Mouse (Mus musculus) kidney, postnatal 0 days (tissue): ENCODE results near the gene Slc25a12. TPM values are rescaled to one million over a fixed set of nuclear protein-coding genes. Genes with fewer than 3 reads are reported as not detected.

Experiments
- ATAC-seq: fragments of 200-750 bp; cut with Nextera tagmentation; replicated peaks from 2 replicates; pipeline ENCODE4 v1.8.0; 2017; ENCODE audit warnings: low read depth, moderate number of reproducible peaks, moderate TSS enrichment, moderate library complexity; ENCODE audit not compliant: low FRiP score
- DNase-seq: peaks from one replicate; pipeline ENCODE4 v3.0.0-alpha.2; 2016; ENCODE audit warnings: low spot score
- H3K27ac ChIP-seq: fragments of 300-500 bp; sonication (generic); 2 replicates; pipeline ENCODE4 v1.5.1; 2014; ENCODE audit warnings: mild to moderate bottlenecking
- H3K27me3 ChIP-seq: fragments of 300-500 bp; sonication (generic); 2 replicates; pipeline ENCODE4 v1.6.1; 2014; ENCODE audit warnings: low read length, mixed read lengths; ENCODE audit not compliant: insufficient read depth
- H3K36me3 ChIP-seq: fragments of 300-500 bp; sonication (generic); 2 replicates; pipeline ENCODE4 v1.6.1; 2014; ENCODE audit warnings: low read length, mixed read lengths; ENCODE audit not compliant: insufficient read depth
- H3K4me1 ChIP-seq: fragments of 300-500 bp; sonication (generic); replicated peaks from 2 replicates; pipeline ENCODE4 v1.6.1; 2014; ENCODE audit warnings: antibody characterized with exemption, low read length, mixed read lengths; ENCODE audit not compliant: insufficient read depth
- H3K4me2 ChIP-seq: fragments of 300-500 bp; sonication (generic); 2 replicates; pipeline ENCODE4 v1.6.1; 2014; ENCODE audit warnings: mild to moderate bottlenecking, low read length, moderate library complexity, mixed read lengths
- H3K4me3 ChIP-seq: fragments of 300-500 bp; sonication (generic); replicated peaks from 2 replicates; pipeline ENCODE4 v1.5.1; 2014; ENCODE audit warnings: low read depth, low read length
- H3K9ac ChIP-seq: fragments of 300-500 bp; sonication (generic); 2 replicates; pipeline ENCODE4 v1.6.1; 2014; ENCODE audit warnings: low read depth, low read length
- H3K9me3 ChIP-seq: fragments of 300-500 bp; sonication (generic); replicated peaks from 2 replicates; pipeline ENCODE4 v1.6.1; 2016; ENCODE audit warnings: low read length, inconsistent platforms, mixed read lengths
- CTCF ChIP-seq: IDR thresholded peaks from 2 replicates; pipeline ENCODE4 v1.5.1; 2016; ENCODE audit warnings: antibody characterized with exemption, low read depth, mild to moderate bottlenecking, moderate library complexity
- WGBS: fragments of 180-500 bp; shearing (Covaris S2); extraction: QIAGEN DNeasy Blood & Tissue Kit; methylation state at CpG from one replicate; pipeline ENCODE4 v1.1.7; 2014; 5-methylcytosine and 5-hydroxymethylcytosine counted together
- polyA plus RNA-seq: library from polyadenylated mRNA; unstranded; fragments of >200 nt; fragmentation: Nextera tagmentation; extraction: Ambion mirVana; gene quantifications from 2 replicates; pipeline ENCODE4 v1.2.1, GENCODE M21; 2015

Slc25a12 gene
- polyA plus RNA-seq, 1 experiment from 2014 or later: 51.4 TPM

DNA sequence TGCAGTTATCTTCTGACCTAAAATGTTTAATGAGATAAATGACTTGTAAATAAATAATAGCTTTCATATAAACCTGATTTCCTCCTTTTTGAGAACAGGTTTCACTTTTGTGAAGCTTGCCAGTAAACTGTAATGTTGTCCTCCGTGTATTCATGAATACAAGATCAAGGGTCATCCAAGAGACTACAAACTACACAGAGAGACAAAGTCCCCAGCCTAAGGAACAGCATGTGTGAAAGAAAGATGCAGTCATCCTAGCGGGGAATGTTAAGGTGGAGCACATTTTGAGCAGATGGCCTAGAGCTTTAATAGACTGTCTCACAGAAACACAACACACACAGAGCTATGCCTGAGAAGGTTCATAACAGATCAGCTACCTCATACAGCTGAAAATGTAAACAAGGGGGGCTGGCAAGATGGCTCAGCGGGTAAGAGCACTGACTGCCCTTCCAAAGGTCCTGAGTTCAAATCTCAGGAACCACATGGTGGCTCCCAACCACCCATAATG is 65.3 kb downstream of the Slc25a12 start:
- Histone ChIP-seq H3K36me3 (no peaks in the 10 kb centered on the region), H3K9ac (no peak overlapping the region), H3K9me3 (no peaks in the 10 kb centered on the region), H3K27me3 (no peaks in the 10 kb centered on the region), H3K4me3 (no peak overlapping the region), H3K27ac (no peak overlapping the region), H3K4me1 (no peaks in the 10 kb centered on the region), H3K4me2 (no peak overlapping the region)
- no peak for DNase-seq
- 64% methylated on average over 3 of the region's 3 CpGs for WGBS
- ATAC-seq: peak; percentile 40; the same call in 1 of the 2 replicates
- no peak for TF ChIP-seq CTCF

DNA sequence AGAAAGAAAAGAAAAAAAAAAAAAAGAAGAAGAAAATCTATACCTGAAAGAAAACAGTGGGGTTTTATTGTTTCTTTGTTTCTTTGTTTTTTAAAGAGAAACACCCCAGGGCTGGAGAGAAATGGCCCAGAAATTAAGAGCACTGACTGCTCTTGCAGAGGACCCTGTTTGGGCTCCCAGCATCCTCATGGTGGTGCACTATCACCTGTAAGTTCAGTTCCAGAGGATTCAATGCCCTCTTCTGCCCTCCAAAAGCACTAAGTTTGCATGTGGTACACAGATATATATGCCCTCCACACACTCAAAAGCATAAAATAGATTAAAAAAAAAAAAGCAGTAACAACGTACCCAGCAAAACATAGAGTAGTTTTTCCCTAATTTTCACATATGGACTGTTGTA is 68.8 kb downstream of the Slc25a12 start:
- no peak overlapping the region for H3K9ac ChIP-seq
- H3K4me3 ChIP-seq: no peak overlapping the region
- no peaks in the 10 kb centered on the region for H3K4me1 ChIP-seq
- no peaks in the 10 kb centered on the region for H3K9me3 ChIP-seq
- H3K4me2 ChIP-seq: no peak overlapping the region
- ATAC-seq (no peak), DNase-seq (no peak)
- H3K27me3 ChIP-seq: no peaks in the 10 kb centered on the region
- 93% methylated on average over 1 of the region's 1 CpGs for WGBS
- peaks cover 11% of the 10 kb centered on the region; the same call in 1 of the 2 replicates for H3K36me3 ChIP-seq
- TF ChIP-seq CTCF: no peak
- no peak overlapping the region for H3K27ac ChIP-seq

DNA sequence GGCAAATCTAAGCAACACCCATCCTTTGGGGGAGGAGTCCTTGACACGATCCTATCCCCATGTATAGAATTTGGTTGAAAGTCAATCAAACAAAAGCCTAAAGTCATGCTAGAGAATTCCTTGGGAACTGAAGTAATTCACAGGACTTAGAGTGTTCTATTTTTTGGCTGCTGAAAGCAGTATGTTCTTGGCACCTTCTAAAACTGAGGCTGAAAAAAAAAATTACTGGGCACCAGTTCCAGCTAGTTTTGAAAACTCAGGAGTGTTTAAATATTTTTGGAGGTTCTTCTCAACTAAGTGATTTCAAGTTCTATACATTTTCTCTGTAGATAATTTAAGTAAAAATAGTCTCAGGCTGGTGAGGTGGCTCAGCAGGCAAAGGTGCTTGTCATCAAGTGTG is 70.0 kb downstream of the Slc25a12 start:
- H3K4me3 ChIP-seq: no peak overlapping the region
- H3K4me1 ChIP-seq: no peaks in the 10 kb centered on the region
- H3K4me2 ChIP-seq: no peak overlapping the region
- H3K36me3 ChIP-seq: peaks cover 11% of the 10 kb centered on the region; the same call in 1 of the 2 replicates
- H3K27me3 ChIP-seq: no peaks in the 10 kb centered on the region
- H3K9ac ChIP-seq: no peak overlapping the region
- TF ChIP-seq CTCF: no peak
- no peaks in the 10 kb centered on the region for H3K9me3 ChIP-seq
- ATAC-seq: no peak
- no peak for DNase-seq
- WGBS: 63% methylated on average over 1 of the region's 1 CpGs
- H3K27ac ChIP-seq: no peak overlapping the region

DNA sequence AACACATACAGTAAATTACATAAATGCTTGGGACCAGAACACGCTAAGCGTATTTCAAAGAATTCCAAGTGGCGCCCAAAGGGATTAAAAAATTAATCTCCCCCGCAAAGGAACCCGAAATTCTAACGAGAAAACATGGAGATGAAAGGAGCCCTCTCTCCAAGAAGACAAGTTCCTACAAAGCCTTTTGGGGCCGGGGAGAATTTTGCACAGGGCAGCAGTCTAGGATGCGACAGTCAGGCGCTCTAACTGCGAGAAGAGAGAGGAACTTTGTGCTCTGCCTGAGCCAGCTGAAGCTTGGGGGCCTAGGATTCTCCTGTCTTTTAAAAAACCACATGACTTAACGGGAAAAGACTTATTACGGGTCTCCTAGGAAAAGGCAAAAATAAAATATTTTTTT is 71.7 kb downstream of the Slc25a12 start:
- Histone ChIP-seq H3K9ac (no peak overlapping the region), H3K4me3 (no peak overlapping the region), H3K36me3 (peaks cover 11% of the 10 kb centered on the region; the same call in 1 of the 2 replicates), H3K27me3 (no peaks in the 10 kb centered on the region), H3K9me3 (no peaks in the 10 kb centered on the region), H3K27ac (no peak overlapping the region), H3K4me2 (no peak overlapping the region), H3K4me1 (no peaks in the 10 kb centered on the region; the same call in 1 of the 2 replicates)
- DNase-seq (no peak), ATAC-seq (no peak)
- WGBS: 84% methylated on average over 12 of the region's 12 CpGs
- TF ChIP-seq CTCF: no peak

DNA sequence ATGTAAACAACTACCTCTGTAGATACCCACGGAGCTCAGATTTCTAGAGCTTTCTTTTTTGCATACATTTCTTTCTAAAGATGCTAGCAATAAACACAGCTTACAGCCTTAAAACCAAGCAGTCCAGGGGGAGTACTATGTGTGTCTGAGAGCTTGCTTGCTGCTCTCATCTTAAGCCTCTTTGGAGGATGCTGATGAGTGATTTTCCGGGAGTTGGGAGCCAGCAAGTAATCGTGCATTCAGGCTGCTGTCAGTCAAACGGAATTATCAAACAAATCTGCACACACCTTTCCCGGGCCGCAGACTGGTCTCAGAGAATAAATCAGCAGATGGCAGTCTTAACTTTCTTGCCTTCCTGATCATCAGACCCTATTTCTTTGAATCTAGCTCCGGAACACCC is 73.1 kb downstream of the Slc25a12 start:
- H3K36me3 ChIP-seq: peaks cover 11% of the 10 kb centered on the region; the same call in 1 of the 2 replicates
- H3K27me3 ChIP-seq: no peaks in the 10 kb centered on the region
- no peak overlapping the region for H3K9ac ChIP-seq
- 24% methylated on average over 7 of the region's 7 CpGs for WGBS
- ATAC-seq (no peak), DNase-seq (no peak)
- no peak overlapping the region for H3K4me3 ChIP-seq
- no peak overlapping the region for H3K4me2 ChIP-seq
- no peak; the same call in 1 of the 2 replicates for TF ChIP-seq CTCF
- no peak overlapping the region for H3K27ac ChIP-seq
- no peaks in the 10 kb centered on the region; the same call in 1 of the 2 replicates for H3K4me1 ChIP-seq
- H3K9me3 ChIP-seq: no peaks in the 10 kb centered on the region

DNA sequence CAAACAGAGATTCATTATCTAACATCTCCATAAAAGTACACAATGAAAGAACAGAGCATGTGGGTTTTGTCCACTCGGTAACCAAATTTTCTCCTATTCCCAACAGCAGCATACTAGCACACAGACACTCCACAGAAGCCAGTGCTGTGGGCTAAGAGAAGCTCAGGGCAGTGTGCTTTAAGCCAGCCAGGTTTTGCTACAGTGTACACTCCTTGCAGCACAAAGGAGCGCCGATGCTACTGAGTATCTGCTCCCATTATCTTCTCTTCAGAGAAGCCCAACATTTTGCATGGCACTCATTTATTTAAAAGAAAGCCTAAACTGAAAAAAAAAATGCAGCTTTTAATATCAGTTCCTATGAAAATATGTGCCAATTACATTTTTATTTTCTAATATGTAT is 73.6 kb downstream of the Slc25a12 start:
- no peak for ATAC-seq
- H3K9ac ChIP-seq: no peak overlapping the region
- no peak overlapping the region for H3K4me3 ChIP-seq
- TF ChIP-seq CTCF: no peak
- H3K4me1 ChIP-seq: no peaks in the 10 kb centered on the region; the same call in 1 of the 2 replicates
- H3K27me3 ChIP-seq: no peaks in the 10 kb centered on the region
- no peak for DNase-seq
- no peaks in the 10 kb centered on the region for H3K9me3 ChIP-seq
- H3K27ac ChIP-seq: no peak overlapping the region
- 86% methylated on average over 3 of the region's 3 CpGs for WGBS
- H3K36me3 ChIP-seq: peaks cover 11% of the 10 kb centered on the region; the same call in 1 of the 2 replicates
- no peak overlapping the region for H3K4me2 ChIP-seq

DNA sequence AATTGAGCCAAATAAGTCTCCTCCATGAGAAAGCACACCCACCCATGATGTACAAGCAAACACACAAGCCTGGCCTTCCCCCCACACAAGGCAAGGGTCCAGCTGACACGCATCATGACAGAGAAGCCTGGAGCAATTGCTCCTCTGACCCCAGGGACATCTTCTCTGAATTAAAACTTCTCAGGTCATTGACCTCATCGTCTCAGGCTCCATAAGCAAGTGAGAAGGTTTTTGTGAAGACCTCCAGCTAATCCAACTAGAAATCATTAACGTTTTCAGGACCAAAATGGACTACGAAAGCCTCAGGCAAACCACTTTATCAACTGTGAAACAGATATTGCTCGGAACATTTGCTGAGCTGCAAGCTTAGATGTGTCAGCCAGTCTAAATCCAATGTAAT is 76.0 kb downstream of the Slc25a12 start:
- Histone ChIP-seq H3K9ac (no peak overlapping the region), H3K36me3 (peaks cover 10% of the 10 kb centered on the region; the same call in 1 of the 2 replicates), H3K27me3 (no peaks in the 10 kb centered on the region), H3K9me3 (no peaks in the 10 kb centered on the region), H3K4me2 (no peak overlapping the region), H3K4me3 (no peak overlapping the region), H3K4me1 (no peaks in the 10 kb centered on the region; the same call in 1 of the 2 replicates), H3K27ac (peak overlapping the region; percentile 26; the same call in 1 of the 2 replicates)
- ATAC-seq: no peak
- WGBS: 34% methylated on average over 5 of the region's 5 CpGs
- DNase-seq: no peak
- TF ChIP-seq CTCF: no peak
